Mouse (Mus musculus): ENCODE measurements around the gene Eipr1. TPM values are rescaled to one million over a fixed set of nuclear protein-coding genes. Genes with fewer than 3 reads are reported as not detected.
A peak's percentile ranks its signal among the peaks of the same experiment; 100 is the strongest.

Eipr1 gene
- total RNA-seq, 2 experiments from 2014 or later, result 52.0 to 54.2 TPM

- peak in 1 of 2 experiments; percentile 49 for DNase-seq (ENCODE audit: low spot score in 2 of 2)
These were observed 65.8 kb downstream of the Eipr1 start for GRCm38 (mm10) chr12:28817427-28817752.

- DNase-seq (ENCODE audit: low spot score in 2 of 2), result no peak
These were observed 66.3 kb downstream of the Eipr1 start for GRCm38 (mm10) chr12:28817891-28818290.

GRCm38 (mm10) chr12:28823518-28823917, 71.9 kb downstream of the Eipr1 start:
- no peak for DNase-seq (ENCODE audit: low spot score in 2 of 2)

- DNase-seq (ENCODE audit: low spot score in 2 of 2), result no peak
These were observed 77.9 kb downstream of the Eipr1 start for GRCm38 (mm10) chr12:28829502-28829901.

GRCm38 (mm10) chr12:28830471-28830870, 78.9 kb downstream of the Eipr1 start:
- no peak for DNase-seq (ENCODE audit: low spot score in 2 of 2)

- DNase-seq (ENCODE audit: low spot score in 2 of 2), result peak; percentile 42 to 81
These were observed 79.6 kb downstream of the Eipr1 start for GRCm38 (mm10) chr12:28831066-28831733.

GRCm38 (mm10) chr12:28834266-28834665, 82.7 kb downstream of the Eipr1 start:
- DNase-seq (ENCODE audit: low spot score in 2 of 2), result no peak

- no peak for DNase-seq (ENCODE audit: low spot score in 2 of 2)
These were observed 84.1 kb downstream of the Eipr1 start for GRCm38 (mm10) chr12:28835683-28836082.

- peak in 1 of 2 experiments; percentile 31 for DNase-seq (ENCODE audit: low spot score in 2 of 2)
These were observed 86.7 kb downstream of the Eipr1 start for GRCm38 (mm10) chr12:28838268-28838667.

- DNase-seq (ENCODE audit: low spot score in 2 of 2), result no peak
These were observed 87.4 kb downstream of the Eipr1 start for GRCm38 (mm10) chr12:28838971-28839370.

GRCm38 (mm10) chr12:28841179-28841698, 89.6 kb downstream of the Eipr1 start:
- DNase-seq (ENCODE audit: low spot score in 2 of 2), result no peak

GRCm38 (mm10) chr12:28845811-28846210, 94.2 kb downstream of the Eipr1 start:
- DNase-seq (ENCODE audit: low spot score in 2 of 2), result no peak

GRCm38 (mm10) chr12:28847401-28847800, 95.8 kb downstream of the Eipr1 start:
- no peak for DNase-seq (ENCODE audit: low spot score in 2 of 2)

GRCm38 (mm10) chr12:28848726-28849612, 97.4 kb downstream of the Eipr1 start:
- no peak for DNase-seq (ENCODE audit: low spot score in 2 of 2)

- peak in 1 of 2 experiments; percentile 65 for DNase-seq (ENCODE audit: low spot score in 2 of 2)
These were observed 108.1 kb downstream of the Eipr1 start for GRCm38 (mm10) chr12:28859495-28860263.

- DNase-seq (ENCODE audit: low spot score in 2 of 2), result no peak
These were observed 108.6 kb downstream of the Eipr1 start for GRCm38 (mm10) chr12:28860264-28860560.

GRCm38 (mm10) chr12:28863260-28863659, 111.7 kb downstream of the Eipr1 start:
- DNase-seq (ENCODE audit: low spot score in 2 of 2), result peak in 1 of 2 experiments; percentile 47

GRCm38 (mm10) chr12:28866121-28866520, 114.5 kb downstream of the Eipr1 start:
- DNase-seq (ENCODE audit: low spot score in 2 of 2), result no peak

GRCm38 (mm10) chr12:28868794-28869193, 117.2 kb downstream of the Eipr1 start:
- DNase-seq (ENCODE audit: low spot score in 2 of 2), result no peak

- peak; percentile 82 to 92 for DNase-seq (ENCODE audit: low spot score in 2 of 2)
These were observed 120.7 kb downstream of the Eipr1 start for GRCm38 (mm10) chr12:28872271-28872670.

- DNase-seq (ENCODE audit: low spot score in 2 of 2), result no peak
These were observed 123.2 kb downstream of the Eipr1 start for GRCm38 (mm10) chr12:28874781-28875251.

Data from layer of hippocampus, adult 18-20 months (tissue).